Mouse (Mus musculus): ENCODE results near the gene Olfr109. TPM values are rescaled to one million over a fixed set of nuclear protein-coding genes. Genes with fewer than 3 reads are reported as not detected.

Olfr109 gene
- total and polyA plus RNA-seq, 3 experiments, result not detected

GRCm38 (mm10) chr17:37507730-37508129, 49.0 kb downstream of the Olfr109 start, which contains the start of gene Olfr111:
Gene Olfr111, plus strand, starts transcription at chr17:37508030.
- no peak within 1 kb of the TSS for H3K9ac ChIP-seq (ENCODE audit: control insufficient read depth, low read depth, low read length, poor library complexity, severe bottlenecking)
- H3K79me2 ChIP-seq (ENCODE audit: control insufficient read depth, insufficient read depth, low read length, poor library complexity), result no peaks in the 10 kb centered on the region
- H3K27ac ChIP-seq (ENCODE audit: control insufficient read depth, low read depth, low read length), result no peak within 1 kb of the TSS
- H3K4me1 ChIP-seq (ENCODE audit: control insufficient read depth in 1 of 2, insufficient read depth in 2 of 2, low read length in 2 of 2), result no peaks in the 10 kb centered on the region
- no peaks in the 10 kb centered on the region for H3K27me3 ChIP-seq (ENCODE audit: control insufficient read depth in 1 of 2, insufficient read depth in 2 of 2, low read length in 2 of 2)
- H3K36me3 ChIP-seq (ENCODE audit: control insufficient read depth in 1 of 2, insufficient read depth in 2 of 2, low read length in 2 of 2), result no peaks in the 10 kb centered on the region
- TF ChIP-seq CHD1 (IDR thresholded peaks at IDR 0.05; ENCODE audit: low read depth, low read length), result no peak
- no peak for TF ChIP-seq GATA1 (IDR thresholded peaks at IDR 0.05; ENCODE audit: low read depth, low read length)
- TF ChIP-seq MYB (IDR thresholded peaks at IDR 0.05; ENCODE audit: low read depth, low read length), result no peak
- no peak for TF ChIP-seq CTCF (IDR thresholded peaks at IDR 0.05 in 2 of 3, conservative IDR thresholded peaks at IDR 0.05 in 1 of 3; ENCODE audit: control insufficient read depth in 1 of 3, insufficient read depth in 1 of 3, low read depth in 2 of 3, low read length in 3 of 3, poor library complexity in 1 of 3, severe bottlenecking in 1 of 3)
- TF ChIP-seq JUND (IDR thresholded peaks at IDR 0.05; ENCODE audit: low read depth, low read length), result no peak
- no peak for TF ChIP-seq GABPA (IDR thresholded peaks at IDR 0.05; ENCODE audit: low read depth, low read length)
- TF ChIP-seq MAZ (IDR thresholded peaks at IDR 0.05; ENCODE audit: low read depth, low read length), result no peak
- no peak for TF ChIP-seq CHD2 (IDR thresholded peaks at IDR 0.05; ENCODE audit: low read length)
- TF ChIP-seq UBTF (IDR thresholded peaks at IDR 0.05; ENCODE audit: borderline replicate concordance, insufficient read depth, low read depth, low read length), result no peak
- no peak for TF ChIP-seq TCF12 (IDR thresholded peaks at IDR 0.05; ENCODE audit: low read depth, low read length)
- TF ChIP-seq MAFK (IDR thresholded peaks at IDR 0.05; ENCODE audit: borderline replicate concordance, low read depth, low read length), result no peak
- no peak for TF ChIP-seq TBP (IDR thresholded peaks at IDR 0.05; ENCODE audit: low read depth, low read length)
- H3K9me3 ChIP-seq (replicated peaks; ENCODE audit: insufficient read depth, low read length), result no peaks in the 10 kb centered on the region
- H3K4me3 ChIP-seq (ENCODE audit: control insufficient read depth in 1 of 2, insufficient read depth in 1 of 2, low read depth in 2 of 2, low read length in 2 of 2), result no peak within 1 kb of the TSS
- no peak for DNase-seq (ENCODE audit: low read depth, low spot score)

Other genes with a start within 250 kb of the Olfr109 start
- gene Olfr95, start 245.8 kb upstream of the Olfr109 start, total RNA-seq (2012; rRNA removed), result not detected in 2 replicates
- not detected for gene Olfr95, start 245.8 kb upstream of the Olfr109 start, polyA plus RNA-seq (2012; ENCODE audit: insufficient read depth in 1 of 2, insufficient read length in 2 of 2, low read depth in 1 of 2, low replicate concordance in 2 of 2, missing spikeins in 1 of 2)
- not detected in 2 replicates for gene Olfr96, start 238.8 kb upstream of the Olfr109 start, total RNA-seq (2012; rRNA removed)
- not detected for gene Olfr96, start 238.8 kb upstream of the Olfr109 start, polyA plus RNA-seq (2012; ENCODE audit: insufficient read depth in 1 of 2, insufficient read length in 2 of 2, low read depth in 1 of 2, low replicate concordance in 2 of 2, missing spikeins in 1 of 2)
- gene Olfr97, start 221.6 kb upstream of the Olfr109 start, total RNA-seq (2012; rRNA removed), result not detected in 2 replicates
- not detected for gene Olfr97, start 221.6 kb upstream of the Olfr109 start, polyA plus RNA-seq (2012; ENCODE audit: insufficient read depth in 1 of 2, insufficient read length in 2 of 2, low read depth in 1 of 2, low replicate concordance in 2 of 2, missing spikeins in 1 of 2)
- not detected in 2 replicates for gene Olfr98, start 195.2 kb upstream of the Olfr109 start, total RNA-seq (2012; rRNA removed)
- gene Olfr98, start 195.2 kb upstream of the Olfr109 start, polyA plus RNA-seq (2012; ENCODE audit: insufficient read depth in 1 of 2, insufficient read length in 2 of 2, low read depth in 1 of 2, low replicate concordance in 2 of 2, missing spikeins in 1 of 2), result not detected
- gene H2-M3, start 188.7 kb upstream of the Olfr109 start, total RNA-seq (2012; rRNA removed), result 4.6 and 4.7 TPM in 2 replicates
- gene H2-M3, start 188.7 kb upstream of the Olfr109 start, polyA plus RNA-seq (2012; ENCODE audit: insufficient read depth in 1 of 2, insufficient read length in 2 of 2, low read depth in 1 of 2, low replicate concordance in 2 of 2, missing spikeins in 1 of 2), result 1 to 10 TPM in 1 of 2 experiments, not detected in 1; 1.1 TPM
- not detected in 2 replicates for gene Olfr99, start 175.5 kb upstream of the Olfr109 start, total RNA-seq (2012; rRNA removed)
- not detected for gene Olfr99, start 175.5 kb upstream of the Olfr109 start, polyA plus RNA-seq (2012; ENCODE audit: insufficient read depth in 1 of 2, insufficient read length in 2 of 2, low read depth in 1 of 2, low replicate concordance in 2 of 2, missing spikeins in 1 of 2)
- gene Olfr101, start 154.6 kb upstream of the Olfr109 start, total RNA-seq (2012; rRNA removed), result not detected in 2 replicates
- gene Olfr101, start 154.6 kb upstream of the Olfr109 start, polyA plus RNA-seq (2012; ENCODE audit: insufficient read depth in 1 of 2, insufficient read length in 2 of 2, low read depth in 1 of 2, low replicate concordance in 2 of 2, missing spikeins in 1 of 2), result not detected
- gene Olfr102, start 141.9 kb upstream of the Olfr109 start, total RNA-seq (2012; rRNA removed), result not detected in 2 replicates
- gene Olfr102, start 141.9 kb upstream of the Olfr109 start, polyA plus RNA-seq (2012; ENCODE audit: insufficient read depth in 1 of 2, insufficient read length in 2 of 2, low read depth in 1 of 2, low replicate concordance in 2 of 2, missing spikeins in 1 of 2), result not detected
- gene Olfr103, start 119.2 kb upstream of the Olfr109 start, total RNA-seq (2012; rRNA removed), result not detected in 2 replicates
- gene Olfr103, start 119.2 kb upstream of the Olfr109 start, polyA plus RNA-seq (2012; ENCODE audit: insufficient read depth in 1 of 2, insufficient read length in 2 of 2, low read depth in 1 of 2, low replicate concordance in 2 of 2, missing spikeins in 1 of 2), result not detected
- not detected in 2 replicates for gene Olfr104-ps, start 99.3 kb upstream of the Olfr109 start, total RNA-seq (2012; rRNA removed)
- gene Olfr104-ps, start 99.3 kb upstream of the Olfr109 start, polyA plus RNA-seq (2012; ENCODE audit: insufficient read depth in 1 of 2, insufficient read length in 2 of 2, low read depth in 1 of 2, low replicate concordance in 2 of 2, missing spikeins in 1 of 2), result not detected
- gene Olfr105-ps, start 79.9 kb upstream of the Olfr109 start, total RNA-seq (2012; rRNA removed), result not detected in 2 replicates
- not detected for gene Olfr105-ps, start 79.9 kb upstream of the Olfr109 start, polyA plus RNA-seq (2012; ENCODE audit: insufficient read depth in 1 of 2, insufficient read length in 2 of 2, low read depth in 1 of 2, low replicate concordance in 2 of 2, missing spikeins in 1 of 2)
- not detected in 2 replicates for gene Olfr106-ps, start 68.5 kb upstream of the Olfr109 start, total RNA-seq (2012; rRNA removed)
- gene Olfr106-ps, start 68.5 kb upstream of the Olfr109 start, polyA plus RNA-seq (2012; ENCODE audit: insufficient read depth in 1 of 2, insufficient read length in 2 of 2, low read depth in 1 of 2, low replicate concordance in 2 of 2, missing spikeins in 1 of 2), result not detected
- not detected in 2 replicates for gene Olfr107, start 59.7 kb upstream of the Olfr109 start, total RNA-seq (2012; rRNA removed)
- not detected for gene Olfr107, start 59.7 kb upstream of the Olfr109 start, polyA plus RNA-seq (2012; ENCODE audit: insufficient read depth in 1 of 2, insufficient read length in 2 of 2, low read depth in 1 of 2, low replicate concordance in 2 of 2, missing spikeins in 1 of 2)
- gene Olfr108, start 13.4 kb upstream of the Olfr109 start, total RNA-seq (2012; rRNA removed), result not detected in 2 replicates
- gene Olfr108, start 13.4 kb upstream of the Olfr109 start, polyA plus RNA-seq (2012; ENCODE audit: insufficient read depth in 1 of 2, insufficient read length in 2 of 2, low read depth in 1 of 2, low replicate concordance in 2 of 2, missing spikeins in 1 of 2), result not detected
- not detected in 2 replicates for gene H2-M2, start 24.6 kb downstream of the Olfr109 start, total RNA-seq (2012; rRNA removed)
- under 1 TPM in 1 of 2 experiments, not detected in 1; 0.88 TPM for gene H2-M2, start 24.6 kb downstream of the Olfr109 start, polyA plus RNA-seq (2012; ENCODE audit: insufficient read depth in 1 of 2, insufficient read length in 2 of 2, low read depth in 1 of 2, low replicate concordance in 2 of 2, missing spikeins in 1 of 2)
- not detected in 2 replicates for gene Olfr110, start 33.6 kb downstream of the Olfr109 start, total RNA-seq (2012; rRNA removed)
- gene Olfr110, start 33.6 kb downstream of the Olfr109 start, polyA plus RNA-seq (2012; ENCODE audit: insufficient read depth in 1 of 2, insufficient read length in 2 of 2, low read depth in 1 of 2, low replicate concordance in 2 of 2, missing spikeins in 1 of 2), result not detected
- not detected in 2 replicates for gene Olfr111, start 49.1 kb downstream of the Olfr109 start, total RNA-seq (2012; rRNA removed)
- gene Olfr111, start 49.1 kb downstream of the Olfr109 start, polyA plus RNA-seq (2012; ENCODE audit: insufficient read depth in 1 of 2, insufficient read length in 2 of 2, low read depth in 1 of 2, low replicate concordance in 2 of 2, missing spikeins in 1 of 2), result not detected
- gene Olfr112, start 110.5 kb downstream of the Olfr109 start, total RNA-seq (2012; rRNA removed), result not detected in 2 replicates
- gene Olfr112, start 110.5 kb downstream of the Olfr109 start, polyA plus RNA-seq (2012; ENCODE audit: insufficient read depth in 1 of 2, insufficient read length in 2 of 2, low read depth in 1 of 2, low replicate concordance in 2 of 2, missing spikeins in 1 of 2), result not detected
- not detected in 2 replicates for gene Olfr113, start 118.7 kb downstream of the Olfr109 start, total RNA-seq (2012; rRNA removed)
- not detected for gene Olfr113, start 118.7 kb downstream of the Olfr109 start, polyA plus RNA-seq (2012; ENCODE audit: insufficient read depth in 1 of 2, insufficient read length in 2 of 2, low read depth in 1 of 2, low replicate concordance in 2 of 2, missing spikeins in 1 of 2)
- not detected in 2 replicates for gene Olfr114, start 133.8 kb downstream of the Olfr109 start, total RNA-seq (2012; rRNA removed)
- not detected for gene Olfr114, start 133.8 kb downstream of the Olfr109 start, polyA plus RNA-seq (2012; ENCODE audit: insufficient read depth in 1 of 2, insufficient read length in 2 of 2, low read depth in 1 of 2, low replicate concordance in 2 of 2, missing spikeins in 1 of 2)
- not detected in 2 replicates for gene Olfr115, start 168.2 kb downstream of the Olfr109 start, total RNA-seq (2012; rRNA removed)
- gene Olfr115, start 168.2 kb downstream of the Olfr109 start, polyA plus RNA-seq (2012; ENCODE audit: insufficient read depth in 1 of 2, insufficient read length in 2 of 2, low read depth in 1 of 2, low replicate concordance in 2 of 2, missing spikeins in 1 of 2), result not detected
- gene Olfr116, start 168.3 kb downstream of the Olfr109 start, total RNA-seq (2012; rRNA removed), result not detected in 2 replicates
- gene Olfr116, start 168.3 kb downstream of the Olfr109 start, polyA plus RNA-seq (2012; ENCODE audit: insufficient read depth in 1 of 2, insufficient read length in 2 of 2, low read depth in 1 of 2, low replicate concordance in 2 of 2, missing spikeins in 1 of 2), result not detected
- gene Olfr117, start 204.9 kb downstream of the Olfr109 start, total RNA-seq (2012; rRNA removed), result not detected in 2 replicates
- under 1 TPM in 1 of 2 experiments, not detected in 1; 0.03 TPM for gene Olfr117, start 204.9 kb downstream of the Olfr109 start, polyA plus RNA-seq (2012; ENCODE audit: insufficient read depth in 1 of 2, insufficient read length in 2 of 2, low read depth in 1 of 2, low replicate concordance in 2 of 2, missing spikeins in 1 of 2)
- gene Olfr118, start 208.1 kb downstream of the Olfr109 start, total RNA-seq (2012; rRNA removed), result not detected in 2 replicates
- not detected for gene Olfr118, start 208.1 kb downstream of the Olfr109 start, polyA plus RNA-seq (2012; ENCODE audit: insufficient read depth in 1 of 2, insufficient read length in 2 of 2, low read depth in 1 of 2, low replicate concordance in 2 of 2, missing spikeins in 1 of 2)
- not detected in 2 replicates for gene Olfr119, start 237.6 kb downstream of the Olfr109 start, total RNA-seq (2012; rRNA removed)
- gene Olfr119, start 237.6 kb downstream of the Olfr109 start, polyA plus RNA-seq (2012; ENCODE audit: insufficient read depth in 1 of 2, insufficient read length in 2 of 2, low read depth in 1 of 2, low replicate concordance in 2 of 2, missing spikeins in 1 of 2), result not detected

Data from MEL (cell line).